Mouse (Mus musculus) fat pad, adult 2 months (tissue): Measurements from ENCODE around the gene Gm4070.
"Not testable (repeated sequence)": the region's sequence is repeated elsewhere in the genome, so short reads cannot be mapped to it uniquely, and the experiment has no call there.

Experiments
- DNase-seq: peaks from one replicate; pipeline ENCODE4 v3.0.0-alpha.2; 2011; ENCODE audit warnings: low read depth, low spot score; ENCODE audit errors: extremely low read depth

Gm4070 gene

GRCm38 (mm10) chr7:105953812-105954211 lies at the start of gene Gm4070:
Gene Gm4070, minus strand, starts transcription at chr7:105953967.
- DNase-seq, result not testable (repeated sequence)

GRCm38 (mm10) chr7:105954540-105954939 lies 773 bp upstream of the Gm4070 start:
- DNase-seq, result not testable (repeated sequence)

DNA sequence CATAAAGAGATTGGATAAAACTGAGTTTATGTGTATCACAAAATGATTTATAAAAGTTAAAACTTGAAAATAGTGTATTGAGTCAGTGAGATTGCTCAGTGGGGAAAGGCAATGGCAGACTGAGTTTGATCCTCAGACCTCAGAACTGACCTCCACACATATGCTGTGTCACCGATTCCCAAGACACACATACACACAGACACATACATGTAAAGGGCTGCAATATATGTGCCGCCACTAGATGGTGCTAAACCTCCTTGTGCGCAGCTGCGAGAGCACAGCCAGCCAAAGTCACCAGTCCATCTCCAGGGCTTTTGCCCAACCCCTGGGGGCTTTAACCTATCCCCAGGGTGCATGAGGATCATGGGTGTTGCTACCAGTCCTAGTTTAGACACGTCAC lies 1.4 kb downstream of the Gm4070 start:
- DNase-seq, result not testable (repeated sequence)

DNA sequence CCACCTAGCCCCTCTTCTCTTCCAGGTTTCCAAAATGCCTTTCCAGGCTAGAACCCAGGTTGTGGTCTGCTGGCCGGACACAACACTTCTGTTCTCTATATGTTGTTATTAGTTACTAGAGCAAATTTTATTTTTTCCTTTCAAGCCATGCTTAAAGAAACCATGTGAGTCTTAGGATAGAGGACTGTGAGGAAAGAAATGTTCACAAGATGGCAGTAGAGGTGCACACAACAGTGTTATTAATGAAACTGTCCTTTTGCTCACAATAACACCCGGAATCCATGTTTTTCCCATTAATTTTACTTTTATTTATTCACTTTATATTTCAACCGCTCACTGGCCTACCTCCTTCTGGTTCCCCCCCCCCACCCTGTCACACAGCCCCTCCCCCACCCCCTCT lies 8.5 kb downstream of the Gm4070 start:
- not testable (repeated sequence) for DNase-seq

DNA sequence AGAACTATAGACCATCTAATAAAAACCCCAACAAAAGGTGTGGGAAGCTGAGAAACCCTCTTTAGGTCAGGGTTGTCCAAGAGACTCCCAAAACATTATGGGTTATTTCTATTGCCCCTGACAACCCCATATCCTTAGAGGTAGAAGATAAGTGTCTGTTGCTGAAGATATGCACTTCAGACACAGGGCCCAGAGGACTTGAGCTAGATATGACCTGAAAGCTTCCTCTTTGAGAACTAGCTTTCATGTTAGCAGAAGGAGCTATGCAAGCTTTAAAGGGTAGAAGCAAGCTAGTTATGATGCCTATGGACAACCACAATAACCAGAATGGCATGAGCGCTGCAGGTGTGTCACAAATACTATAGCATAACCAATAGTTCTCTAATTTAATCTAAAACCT lies 21.6 kb downstream of the Gm4070 start:
- not testable (repeated sequence) for DNase-seq

GRCm38 (mm10) chr7:105883588-105884336 lies 70.0 kb downstream of the Gm4070 start:
- DNase-seq, result not testable (repeated sequence)

- DNase-seq, result not testable (repeated sequence)
These were observed 73.9 kb downstream of the Gm4070 start for GRCm38 (mm10) chr7:105879717-105880484.

DNA sequence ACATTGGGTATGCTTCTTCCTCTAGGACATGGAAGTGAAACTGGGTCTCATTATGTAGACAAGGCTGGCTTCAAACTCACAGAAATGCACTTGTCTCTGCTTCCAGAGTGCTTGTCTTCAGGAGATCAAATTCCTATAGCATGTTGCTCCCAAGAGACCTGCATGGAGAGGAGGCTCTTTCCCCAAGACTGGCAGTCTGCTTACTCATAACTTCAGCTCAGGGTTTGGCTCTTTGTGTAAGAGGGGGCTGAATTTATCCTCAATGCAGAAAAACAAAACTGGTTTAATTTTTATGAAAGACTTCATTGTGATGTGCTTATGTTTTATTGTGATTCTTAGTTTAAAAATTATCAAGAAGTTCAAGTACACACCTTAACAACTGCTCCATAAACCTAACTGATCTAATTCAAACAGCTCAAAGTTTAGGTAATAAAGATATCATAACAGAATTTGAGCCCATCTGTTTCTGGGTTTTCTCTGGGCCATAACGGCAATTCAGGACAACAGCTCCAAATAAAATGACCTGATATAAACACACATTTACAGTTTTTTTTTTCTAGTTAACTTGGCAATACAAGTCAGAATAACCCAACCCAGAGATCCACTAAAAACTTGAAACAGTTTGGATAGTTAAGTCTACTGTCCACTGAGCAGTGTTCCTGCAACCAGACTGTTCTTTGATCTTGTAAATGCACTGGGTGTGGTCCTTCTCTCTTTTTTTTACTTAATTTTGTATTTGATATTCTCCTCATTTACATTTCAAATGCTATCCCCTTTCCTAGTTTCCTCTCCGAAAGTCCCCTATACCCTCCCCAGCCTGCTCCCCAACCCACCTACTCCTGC lies 97.8 kb downstream of the Gm4070 start:
- not testable (repeated sequence) for DNase-seq
